Mouse (Mus musculus) liver, adult 2 months (tissue): ENCODE results near the gene Col2a1.

Experiments
- CTCF ChIP-seq: fragments of 200-500 bp; IDR thresholded peaks from 2 replicates; pipeline ENCODE4 v1.5.1; 2011; ENCODE audit warnings: low read depth, low read length, control low read depth
- POLR2A ChIP-seq: fragments of 200-500 bp; IDR thresholded peaks from 2 replicates; pipeline ENCODE4 v1.6.1; 2011; ENCODE audit warnings: low read length, control low read depth; ENCODE audit not compliant: insufficient read depth; ENCODE audit errors: extremely low read depth

DNA sequence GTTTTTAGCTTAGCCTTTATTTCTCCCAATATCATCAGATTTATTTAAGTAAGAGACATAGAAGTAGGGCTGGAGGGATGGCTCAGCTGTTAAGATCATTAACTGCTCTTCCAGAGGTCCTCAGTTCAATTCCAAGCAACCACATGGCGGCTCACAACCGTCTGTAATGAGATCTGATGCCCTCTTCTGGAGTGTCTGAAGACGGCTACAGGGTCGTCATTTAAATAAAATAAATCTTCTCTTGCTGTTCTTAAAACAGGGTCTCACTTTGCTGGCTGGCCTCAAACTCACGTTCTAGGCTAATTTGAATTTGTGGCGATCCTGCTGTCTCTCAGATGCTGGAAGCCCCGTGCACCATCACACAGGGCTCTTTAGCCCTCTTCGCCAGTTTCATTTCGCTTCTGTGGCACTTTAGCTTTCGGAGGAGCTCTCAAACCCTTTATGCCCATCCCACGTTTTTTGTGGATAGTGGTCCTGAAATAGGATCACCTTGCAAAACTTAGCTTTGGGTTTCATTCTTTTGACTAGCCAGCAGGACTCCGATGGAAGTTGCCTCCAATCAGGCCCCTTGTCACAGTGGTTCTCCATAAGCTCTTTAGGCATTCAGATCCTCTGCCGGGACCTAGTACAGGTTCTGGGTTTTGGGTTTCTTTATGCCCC is 41.0 kb downstream of the Col2a1 start:
- no peak for TF ChIP-seq POLR2A
- no peak for TF ChIP-seq CTCF
